Mouse (Mus musculus) right cerebral cortex, postnatal 36 days (tissue): Measurements from ENCODE around the gene P2ry4.
A peak's percentile ranks its signal among the peaks of the same experiment; 100 is the strongest.

Source experiments
- DNase-seq, 2 experiments: peaks; one replicate each; pipeline ENCODE4 v3.0.0; 2022; ENCODE audit warnings: low spot score in 2 of 2, mixed read lengths in 1 of 2

P2ry4 gene

DNA sequence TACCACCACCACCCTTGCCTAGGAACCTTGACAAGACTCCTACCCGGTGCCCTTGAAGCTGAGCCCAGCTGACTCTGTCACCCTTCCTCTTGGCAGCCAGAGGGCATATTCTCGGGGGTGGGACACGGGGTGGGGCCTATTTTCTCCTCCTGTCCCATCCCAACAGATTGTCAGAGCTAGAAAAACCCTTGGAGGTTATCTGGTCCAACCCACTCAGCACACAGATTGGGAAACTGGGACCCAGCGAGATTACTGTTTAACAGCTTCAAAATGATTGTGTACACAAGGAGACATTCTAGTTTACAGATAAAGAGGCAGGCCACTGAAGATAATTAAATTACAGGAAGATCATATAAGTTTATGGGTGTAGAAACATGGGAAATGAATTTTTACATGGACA lies at the start of gene P2ry4:
TSS of gene P2ry4 (minus strand) at position 79 of the 400 bp plus-strand sequence.
- DNase-seq, result no peak

DNA sequence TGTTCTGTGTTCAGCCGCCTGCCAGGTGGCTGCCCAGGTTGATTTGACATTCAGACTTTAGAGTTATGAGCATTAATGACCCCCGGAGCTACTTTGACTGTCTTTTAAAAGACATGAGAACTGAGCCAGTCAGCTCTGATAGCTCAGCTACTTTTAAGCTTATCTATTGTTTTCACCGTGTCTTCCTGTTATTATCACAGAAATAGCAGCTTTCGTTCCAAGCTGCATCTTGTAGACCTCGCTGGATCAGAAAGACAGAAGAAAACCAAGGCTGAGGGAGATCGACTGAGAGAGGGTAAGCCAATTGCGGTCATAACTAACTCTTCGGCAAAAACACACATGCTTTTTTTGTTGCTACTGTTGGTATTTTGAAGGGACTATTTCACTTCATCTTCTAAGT lies 43.8 kb upstream of the P2ry4 start:
- DNase-seq, result no peak

DNA sequence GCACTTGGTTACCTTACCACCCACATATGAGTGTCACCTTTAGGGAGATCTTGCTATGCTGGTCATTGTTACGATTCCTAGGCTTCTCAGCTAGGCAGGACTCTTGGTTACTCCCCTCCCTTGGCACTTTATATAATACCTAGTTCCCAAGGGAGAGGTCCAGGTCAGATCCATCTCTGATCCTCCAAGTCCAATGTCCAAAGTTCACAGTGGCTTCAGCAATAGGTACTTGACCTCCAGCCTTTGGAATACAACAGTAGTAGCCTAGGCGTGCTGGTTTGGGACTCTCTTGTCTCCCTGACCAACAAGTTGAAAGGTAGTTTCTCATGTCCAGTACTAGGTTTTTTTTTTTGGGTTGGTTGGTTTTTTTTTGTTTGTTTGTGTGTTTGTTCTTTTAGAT lies 34.4 kb upstream of the P2ry4 start:
- DNase-seq, result no peak

DNA sequence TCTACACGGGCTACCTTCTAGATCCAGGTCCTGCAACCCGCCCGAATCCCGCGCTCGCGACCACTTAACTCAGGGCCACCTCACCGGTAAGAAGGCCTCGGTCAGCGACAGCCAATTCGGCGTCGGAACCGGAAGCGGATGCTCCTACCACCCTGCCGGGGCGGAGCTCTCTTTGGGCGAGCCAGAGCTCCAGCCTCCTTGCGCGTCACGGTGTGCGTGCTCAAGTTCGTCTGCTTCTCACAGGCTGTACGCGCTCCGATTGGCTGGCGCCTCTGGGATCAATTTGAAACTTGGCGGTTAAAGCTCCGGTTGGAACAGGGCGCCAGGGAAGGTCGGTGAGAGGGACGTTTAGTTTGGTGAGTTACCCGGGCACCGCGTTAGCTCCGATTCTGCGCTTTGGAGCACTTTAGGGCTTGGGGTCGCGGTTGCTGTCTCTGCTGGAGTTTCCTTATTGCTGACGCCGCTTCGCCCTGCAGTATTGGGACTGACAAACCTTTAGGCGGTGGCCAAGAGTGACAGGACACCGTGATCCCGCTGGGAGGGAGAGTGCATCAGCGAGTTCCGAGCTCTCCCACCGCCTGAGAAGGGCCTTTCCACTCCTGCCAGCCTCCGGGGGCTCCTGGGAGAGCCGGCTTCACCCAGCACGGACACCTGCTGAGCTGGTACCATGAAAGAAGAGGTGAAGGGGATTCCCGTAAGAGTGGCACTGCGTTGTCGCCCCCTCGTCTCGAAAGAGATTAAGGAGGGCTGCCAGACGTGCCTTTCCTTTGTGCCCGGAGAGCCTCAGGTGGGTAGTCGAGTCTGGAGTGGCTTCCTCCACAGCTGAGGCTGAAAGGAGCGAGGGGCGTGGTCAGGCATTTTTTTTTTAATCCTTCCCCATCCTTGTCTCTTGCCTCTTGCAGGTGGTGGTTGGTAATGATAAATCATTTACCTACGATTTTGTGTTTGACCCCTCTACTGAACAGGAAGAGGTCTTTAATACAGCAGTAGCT lies 31.4 kb upstream of the P2ry4 start, which contains the start of gene Pdzd11:
TSS of gene Pdzd11 (minus strand) at position 767 of the 992 bp plus-strand sequence.
- peak; percentile 86 to 92 for DNase-seq

DNA sequence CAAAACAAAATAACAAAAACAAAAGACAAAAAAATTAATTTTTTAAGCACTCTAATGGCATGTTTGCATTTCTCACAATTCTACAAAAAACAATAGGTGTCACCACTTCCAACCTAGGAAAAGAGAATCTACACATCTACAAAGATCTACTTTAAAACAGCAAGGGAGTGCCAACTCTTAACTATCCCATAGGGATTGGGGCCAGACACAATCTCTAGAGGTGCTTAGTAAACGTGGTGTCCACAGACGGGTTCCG lies 30.8 kb upstream of the P2ry4 start, which contains the start of gene Kif4:
TSS of gene Kif4 (plus strand) at position 192 of the 256 bp plus-strand sequence.
- DNase-seq, result no peak

DNA sequence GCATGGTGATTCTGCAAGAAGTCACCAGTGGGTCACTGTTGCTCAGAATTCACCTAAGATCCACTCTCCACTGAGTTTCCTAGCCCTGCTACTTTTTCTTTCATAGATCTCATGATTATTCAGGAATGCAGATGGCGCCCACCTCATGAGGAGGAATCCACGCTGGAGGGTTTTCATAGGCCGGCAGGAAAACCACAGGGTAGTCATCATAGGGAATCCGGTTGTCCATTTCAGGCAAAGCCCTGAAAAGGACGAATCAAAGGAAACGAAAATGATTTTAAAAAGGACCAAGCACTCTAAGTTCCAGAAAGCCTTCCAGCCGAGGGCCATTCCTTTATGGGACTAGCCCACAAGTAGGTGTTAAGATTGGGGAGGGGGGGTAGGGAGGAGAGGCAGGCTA lies 30.5 kb upstream of the P2ry4 start:
- DNase-seq, result no peak

DNA sequence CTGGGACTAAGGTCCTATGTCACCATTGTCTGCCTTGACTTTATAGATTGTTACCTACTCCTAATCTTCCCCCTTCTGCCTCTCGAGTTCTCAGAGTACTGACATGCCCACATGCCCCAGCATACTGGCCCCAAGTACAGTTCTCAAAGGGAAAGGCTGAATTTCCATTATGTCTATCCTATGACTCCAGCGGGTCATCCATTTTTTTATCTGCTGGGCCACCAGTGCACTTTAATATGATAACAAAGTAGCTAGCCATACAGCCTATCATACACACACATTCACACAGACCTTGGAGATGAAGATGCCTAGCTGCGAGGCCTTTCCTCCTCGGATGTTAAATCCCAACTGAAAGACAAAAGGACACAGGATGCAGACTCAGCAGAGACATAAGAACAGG lies 29.6 kb upstream of the P2ry4 start:
- no peak for DNase-seq

DNA sequence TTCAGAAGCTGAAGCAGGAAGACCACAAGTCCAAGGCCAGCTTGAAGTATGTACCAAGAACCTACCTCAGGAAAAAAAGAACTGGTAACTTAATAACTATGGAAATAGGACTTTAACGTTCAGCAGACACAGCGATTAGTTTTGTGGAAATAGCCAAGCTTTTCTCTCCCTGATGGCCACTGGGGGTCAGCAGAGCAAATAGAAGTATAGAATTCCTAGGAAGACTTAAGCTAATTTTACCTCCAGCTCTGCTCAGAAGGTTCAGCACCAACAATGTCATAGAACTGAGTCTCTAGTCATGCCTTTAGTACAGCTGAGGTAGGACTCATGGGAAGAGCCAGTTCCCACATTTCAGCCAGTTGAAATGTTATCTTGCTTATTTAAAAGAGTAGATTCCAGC lies 26.7 kb upstream of the P2ry4 start:
- no peak for DNase-seq

DNA sequence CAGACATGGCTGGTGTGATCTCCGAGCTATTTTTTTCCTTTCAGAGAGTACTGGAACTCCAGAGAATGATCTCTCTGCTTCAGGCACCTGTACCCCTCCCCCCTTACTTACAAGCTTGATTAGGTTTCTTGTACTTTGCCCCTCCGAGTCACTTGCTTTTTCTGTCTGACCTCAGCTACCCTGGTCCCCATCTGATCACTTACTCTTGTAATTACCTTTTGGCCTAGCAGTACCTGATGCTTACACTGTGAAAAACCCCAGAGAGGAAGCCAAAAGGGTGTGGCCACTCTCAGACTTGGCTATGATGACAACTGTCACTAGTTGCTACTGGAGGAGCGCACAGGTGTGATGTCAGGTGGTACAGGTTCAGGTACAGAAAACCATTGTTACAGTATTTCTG lies 23.8 kb upstream of the P2ry4 start:
- DNase-seq, result no peak

DNA sequence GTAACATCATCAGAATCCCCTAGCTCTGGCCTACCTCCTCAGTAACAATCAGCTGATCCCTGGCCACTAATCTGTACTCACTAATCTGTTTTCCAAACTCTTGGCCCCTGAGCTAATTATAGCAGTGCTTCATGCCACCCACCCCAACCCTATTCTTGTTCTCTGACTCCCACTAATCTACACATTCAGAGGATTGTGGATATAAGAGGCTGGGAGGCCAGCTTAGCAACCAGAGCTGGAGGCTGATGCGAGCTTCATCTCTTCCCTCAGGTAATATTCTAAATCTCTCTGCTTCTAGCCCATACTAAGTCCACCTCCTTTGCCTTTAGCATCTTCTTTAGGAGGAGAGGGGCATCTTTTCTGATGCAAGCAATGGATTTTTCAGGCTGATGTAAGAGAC lies 10.6 kb upstream of the P2ry4 start, which contains the start of gene Arr3:
TSS of gene Arr3 (plus strand) at position 184 of the 400 bp plus-strand sequence.
- peak in 1 of 2 experiments; percentile 1 for DNase-seq

DNA sequence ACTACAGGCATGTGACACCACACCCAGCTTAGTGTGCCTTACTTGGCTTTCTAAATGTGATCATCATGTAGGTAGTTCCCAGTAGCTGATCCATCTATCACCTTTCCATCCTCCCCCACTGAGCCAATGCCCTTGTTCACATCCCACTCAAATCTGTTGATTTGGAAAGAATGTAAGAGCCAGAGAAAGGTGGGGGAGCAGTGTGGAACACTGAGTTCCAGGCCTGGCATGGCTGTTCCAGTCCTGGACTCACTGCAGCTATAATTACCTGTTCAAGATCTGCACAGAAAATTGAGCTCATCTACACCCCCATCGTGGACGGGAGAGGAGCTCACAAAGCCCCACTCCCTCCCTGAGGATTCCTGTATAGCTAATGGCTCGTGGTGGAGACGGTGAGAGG lies 5.1 kb upstream of the P2ry4 start:
- peak; percentile 18 to 56 for DNase-seq

DNA sequence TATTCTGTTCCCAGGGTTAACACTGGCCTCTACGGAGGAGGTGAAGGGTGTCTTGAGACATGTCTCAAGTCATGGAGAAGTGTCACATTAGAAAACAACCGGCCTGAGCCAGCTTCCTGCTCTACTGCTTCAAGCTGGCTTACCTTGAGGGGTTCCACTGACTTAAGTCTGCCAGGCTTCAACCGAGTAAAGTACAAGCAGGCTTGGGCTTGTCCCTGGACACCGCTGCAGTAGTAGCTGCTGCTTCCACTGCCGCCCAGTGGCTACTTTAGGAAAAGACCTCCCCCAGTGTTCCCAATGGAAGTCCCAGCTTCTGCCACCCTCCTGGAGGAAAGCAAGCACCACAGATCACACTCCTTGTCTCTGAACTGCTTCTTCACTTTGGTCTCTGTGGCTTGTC lies 2.8 kb upstream of the P2ry4 start:
- peak; percentile 23 to 27 for DNase-seq

DNA sequence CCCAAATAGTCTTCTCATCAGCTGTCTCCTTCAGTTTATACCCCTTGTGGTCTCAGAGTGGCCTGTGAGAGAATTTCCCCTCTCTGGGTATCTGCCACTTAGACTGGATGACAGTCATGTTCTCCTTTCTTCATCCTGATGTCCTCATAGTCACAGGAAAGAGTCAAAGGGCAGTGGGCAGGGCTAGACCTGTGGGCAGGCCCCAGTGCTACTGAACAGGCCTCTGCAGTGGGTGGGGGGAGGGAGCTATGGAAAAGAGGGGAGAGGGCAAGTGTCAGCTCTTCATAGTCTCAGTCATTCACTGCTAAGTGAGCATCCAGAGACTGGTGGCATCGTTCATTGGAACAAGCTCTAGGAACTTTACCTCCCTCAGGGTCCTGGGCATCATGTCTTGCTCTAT lies 22.7 kb downstream of the P2ry4 start, which contains the start of gene Awat1:
TSS of gene Awat1 (plus strand) at position 301 of the 400 bp plus-strand sequence.
- no peak for DNase-seq

DNA sequence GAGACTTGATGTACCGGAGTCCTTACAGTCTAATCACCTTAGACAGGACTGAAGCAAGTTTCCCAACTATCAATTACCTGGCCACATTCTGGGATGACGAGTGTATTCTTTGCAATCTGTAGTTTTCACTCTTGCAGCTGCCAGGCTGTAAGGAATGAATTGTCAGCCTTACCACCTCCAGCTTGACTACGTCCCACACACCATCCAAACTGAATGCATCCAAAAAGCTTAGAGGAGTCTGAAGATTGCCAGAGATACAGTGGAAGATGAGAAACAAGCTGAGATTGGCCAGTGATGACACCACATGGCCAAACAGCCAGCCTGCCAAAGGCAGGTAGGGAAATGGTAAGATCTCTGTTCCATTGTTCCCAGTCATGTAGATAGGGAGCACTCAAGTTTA lies 29.0 kb downstream of the P2ry4 start:
- DNase-seq, result peak in 1 of 2 experiments; percentile 11

DNA sequence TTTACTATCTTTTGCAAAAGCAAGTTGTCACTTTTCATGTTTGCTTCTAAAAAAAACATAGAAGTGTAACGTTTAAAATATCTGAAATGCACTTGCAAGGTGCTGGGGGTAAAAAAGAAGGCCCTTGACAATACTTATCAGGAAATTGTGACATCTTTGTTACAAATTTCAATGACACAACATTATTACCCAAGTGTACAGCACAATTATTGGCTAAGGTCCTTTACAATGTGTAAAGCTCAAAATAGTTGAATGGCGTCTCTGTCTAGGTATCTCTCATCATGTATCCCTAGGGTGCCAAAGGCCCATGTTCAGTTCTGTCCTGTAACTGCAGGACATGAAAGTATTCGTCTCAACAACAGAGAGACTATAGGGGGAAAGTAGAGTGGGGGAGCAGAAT lies 38.6 kb downstream of the P2ry4 start:
- no peak for DNase-seq
